ENCODE assay signal across 10 mouse cellular contexts in the genomic region with DNA sequence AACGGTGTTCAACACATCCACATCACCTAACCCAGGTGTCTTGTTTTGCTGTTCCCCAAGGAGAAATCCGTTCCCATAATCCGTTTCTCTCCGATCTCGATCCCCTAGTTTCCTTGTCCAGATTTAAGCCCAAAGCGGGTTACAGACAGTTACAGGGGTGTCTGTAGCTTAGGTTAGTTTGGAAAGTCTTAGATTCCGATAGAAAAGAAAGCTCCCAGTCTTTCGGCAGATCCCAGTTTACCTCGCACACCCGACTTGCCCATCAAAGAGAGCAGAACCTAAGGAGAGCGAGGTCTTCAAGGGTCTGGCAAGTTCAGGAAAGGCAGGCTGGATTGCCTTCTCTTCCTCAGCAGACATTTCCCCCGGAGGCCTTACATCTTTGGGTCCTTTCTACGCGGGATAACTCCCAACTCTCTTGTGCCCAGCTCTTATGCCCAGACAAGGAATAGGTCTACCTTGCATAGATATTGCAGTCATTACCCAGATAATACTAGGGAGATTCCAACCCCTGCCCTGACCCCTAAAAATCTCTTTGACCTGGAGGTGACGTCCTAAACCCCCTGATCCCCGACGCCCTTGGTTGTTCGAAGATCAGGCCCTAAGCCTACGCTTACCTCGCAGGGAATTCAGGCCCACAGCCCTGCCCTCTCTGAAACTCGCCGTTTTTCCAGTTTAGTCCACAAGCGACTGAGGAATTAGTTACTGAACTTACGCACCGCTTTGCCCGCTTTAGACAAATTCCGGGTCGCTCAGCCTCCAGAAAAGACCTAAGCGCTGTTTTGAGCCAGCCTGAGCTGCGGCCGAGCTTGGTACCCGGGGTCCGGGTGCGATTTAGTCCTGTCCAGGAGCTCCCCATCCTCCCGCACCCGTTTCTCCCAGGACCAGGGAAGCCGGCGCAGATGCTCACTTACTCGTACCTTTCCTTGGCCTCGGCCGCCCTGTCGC. TPM values are rescaled to one million over a fixed set of nuclear protein-coding genes. Genes with fewer than 3 reads are reported as not detected.
A peak's percentile ranks its signal among the peaks of the same experiment; 100 is the strongest.
DNase-seq lines count a peak whose midpoint lies in the region; ATAC-seq and TF ChIP-seq lines count a peak whose summit lies in the region.
"Had no signal": no experiment of that assay in that cellular context is flagged by ENCODE, and none has a peak within 500 bp of the region (broad histone marks: within the 10 kb centered on the region; RNA-seq: fewer than 3 reads in every experiment).

No protein-coding gene starts in this region.

- peak overlapping the region; percentile 82 for H3K27ac ChIP-seq in kidney, embryonic 14.5 days (ENCODE audit: low read depth, low read length)
- H3K27ac ChIP-seq in embryonic facial prominence, embryonic 11.5 days (replicated peaks; ENCODE audit: low read depth, low read length) = peak overlapping the region; percentile 83
- H3K27ac ChIP-seq in hindbrain, postnatal 0 days = no peak overlapping the region

- peak overlapping the region; percentile 78 for H3K9ac ChIP-seq in kidney, embryonic 14.5 days (ENCODE audit: low read depth, low read length)
- peak overlapping the region; percentile 94 for H3K9ac ChIP-seq in embryonic facial prominence, embryonic 11.5 days (replicated peaks; ENCODE audit: low read length)
- H3K9ac ChIP-seq in hindbrain, postnatal 0 days (replicated peaks; ENCODE audit: low read length) = no peak overlapping the region

- peaks cover 7% of the 10 kb centered on the region; the same call in 1 of the 2 replicates for H3K4me1 ChIP-seq in kidney, embryonic 14.5 days (ENCODE audit: control insufficient read depth, insufficient read depth, low read length)
- no peaks in the 10 kb centered on the region; the same call in 1 of the 2 replicates for H3K4me1 ChIP-seq in embryonic facial prominence, embryonic 11.5 days (ENCODE audit: control insufficient read depth, insufficient read depth, low read length)
- no peaks in the 10 kb centered on the region for H3K4me1 ChIP-seq in hindbrain, postnatal 0 days (ENCODE audit: insufficient read depth, low read length)

- no peak for ATAC-seq in kidney, embryonic 14.5 days (ENCODE audit: low FRiP score, low TSS enrichment)
- ATAC-seq in embryonic facial prominence, embryonic 11.5 days (replicated peaks; ENCODE audit: insufficient number of reproducible peaks, low FRiP score, low TSS enrichment, low read depth) = no peak
- no peak for ATAC-seq in hindbrain, postnatal 0 days
- ATAC-seq: inflammation-experienced regulatory T-cells, adult 6 months had no signal

- H3K36me3 ChIP-seq in kidney, embryonic 14.5 days (ENCODE audit: control insufficient read depth, insufficient read depth, low read length) = no peaks in the 10 kb centered on the region; the same call in 1 of the 2 replicates
- no peaks in the 10 kb centered on the region for H3K36me3 ChIP-seq in embryonic facial prominence, embryonic 11.5 days (replicated peaks; ENCODE audit: control insufficient read depth, insufficient read depth, low read depth, low read length)
- no peaks in the 10 kb centered on the region for H3K36me3 ChIP-seq in hindbrain, postnatal 0 days (ENCODE audit: insufficient read depth, low read length)

- peaks cover 78% of the 10 kb centered on the region for H3K27me3 ChIP-seq in kidney, embryonic 14.5 days (ENCODE audit: control insufficient read depth, insufficient read depth, low read length)
- peaks cover 18% of the 10 kb centered on the region for H3K27me3 ChIP-seq in embryonic facial prominence, embryonic 11.5 days (ENCODE audit: control insufficient read depth, insufficient read depth, low read length)
- H3K27me3 ChIP-seq in hindbrain, postnatal 0 days (ENCODE audit: insufficient read depth, low read length) = peaks cover 99% of the 10 kb centered on the region

- H3K4me2 ChIP-seq in kidney, embryonic 14.5 days (replicated peaks; ENCODE audit: low read depth, low read length) = peak overlapping the region; percentile 75
- H3K4me2 ChIP-seq in embryonic facial prominence, embryonic 11.5 days (ENCODE audit: low read depth, low read length) = peak overlapping the region; percentile 61
- no peak overlapping the region for H3K4me2 ChIP-seq in hindbrain, postnatal 0 days (ENCODE audit: low read depth, low read length)

- H3K4me3 ChIP-seq in kidney, embryonic 14.5 days (ENCODE audit: low read length) = peak overlapping the region; percentile 55
- peak overlapping the region; percentile 77 for H3K4me3 ChIP-seq in embryonic facial prominence, embryonic 11.5 days (ENCODE audit: low read depth, low read length)
- H3K4me3 ChIP-seq in hindbrain, postnatal 0 days (ENCODE audit: low read length) = peak overlapping the region; percentile 33

- no peak for DNase-seq in kidney, adult 8-10 months
- peak; percentile 34 for DNase-seq in embryonic facial prominence, embryonic 11.5 days (ENCODE audit: low spot score)
- DNase-seq in hindbrain, postnatal 0 days (ENCODE audit: low spot score) = no peak
- DNase-seq in neural tube, embryonic 10.5 days (ENCODE audit: extremely low spot score, low spot score) = peak; percentile 59
- DNase-seq in thymus, adult 18-20 months = no peak
- DNase-seq in left cerebral cortex, adult 8-10 months (ENCODE audit: low spot score in 2 of 2) = no peak
- no peak for DNase-seq in spleen, postnatal 36 days (ENCODE audit: low spot score in 2 of 2)
- DNase-seq: cerebellum, adult 11 months had no signal

- no peak for TF ChIP-seq CTCF in hindbrain, postnatal 0 days (IDR thresholded peaks at IDR 0.05; ENCODE audit: low read depth)

- H3K9me3 ChIP-seq in kidney, embryonic 14.5 days (ENCODE audit: control insufficient read depth, low read length) = no peaks in the 10 kb centered on the region
- H3K9me3 ChIP-seq in embryonic facial prominence, embryonic 11.5 days (replicated peaks; ENCODE audit: control insufficient read depth, low read length) = no peaks in the 10 kb centered on the region
- H3K9me3 ChIP-seq in hindbrain, postnatal 0 days (ENCODE audit: low read length) = no peaks in the 10 kb centered on the region

- WGBS in kidney, embryonic 14.5 days = 2% methylated on average over 42 of the region's 42 CpGs
- WGBS in embryonic facial prominence, embryonic 11.5 days = 1% methylated on average over 42 of the region's 42 CpGs
- WGBS in hindbrain, postnatal 0 days = 3% methylated on average over 42 of the region's 42 CpGs

RNA-seq across cellular contexts. Expression of gene Six2, which starts 1.3 kb away (rescaled TPM):
- 21.2 and 24.5 TPM in 2 replicates for polyA plus RNA-seq in kidney, embryonic 14.5 days (2014; fragmentation: Nextera tagmentation; extraction: Ambion mirVana)
- 42.5 and 55.0 TPM in 2 replicates for polyA plus RNA-seq in embryonic facial prominence, embryonic 11.5 days (2014; fragmentation: Nextera tagmentation; extraction: Ambion mirVana)
- 0.42 and 1.2 TPM in 2 replicates for total RNA-seq in hindbrain, postnatal 0 days (2014; rRNA removed)
- polyA plus RNA-seq in hindbrain, postnatal 0 days (2015; fragmentation: Nextera tagmentation; extraction: Ambion mirVana) = 0.51 and 0.93 TPM in 2 replicates
- under 1 TPM; 0.63 to 0.98 (median 0.76) TPM for total RNA-seq in left cerebral cortex, adult 8-10 months (2022)
- polyA plus RNA-seq: inflammation-experienced regulatory T-cells, adult 6 months had no signal

Comparison
In these comparisons a context has a peak if more than half of its experiments do, and no peak if none do; other contexts are left out.
1. DNase-seq: peak in embryonic facial prominence, embryonic 11.5 days (single experiment) and neural tube, embryonic 10.5 days (single experiment); none in kidney, adult 8-10 months (0 of 2), hindbrain, postnatal 0 days (single experiment), thymus, adult 18-20 months (0 of 2), left cerebral cortex, adult 8-10 months (0 of 2) and spleen, postnatal 36 days (0 of 2).
2. RNA of gene Six2, which starts 1.3 kb away (polyA plus RNA-seq): 42.5 to 55.0 TPM in embryonic facial prominence, embryonic 11.5 days and 21.2 to 24.5 TPM in kidney, embryonic 14.5 days; 0.51 to 0.93 TPM in hindbrain, postnatal 0 days; every median in the first group is over 10 times any median in the second.
3. Peak in every context shown above with its lines, with median percentiles within 50 percentile points of each other: H3K4me3 ChIP-seq.